Mouse (Mus musculus) MEL-GATA-1-ER (cell line): ENCODE measurements around the gene Krit1.
"Not testable (repeated sequence)": the region's sequence is repeated elsewhere in the genome, so short reads cannot be mapped to it uniquely, and the experiment has no call there.

ENCODE experiments used
- DNase-seq: peaks from one replicate; pipeline ENCODE4 v3.0.0-alpha.2; 2012; ENCODE audit warnings: low read depth; ENCODE audit errors: extremely low read depth

Gene Krit1

DNA sequence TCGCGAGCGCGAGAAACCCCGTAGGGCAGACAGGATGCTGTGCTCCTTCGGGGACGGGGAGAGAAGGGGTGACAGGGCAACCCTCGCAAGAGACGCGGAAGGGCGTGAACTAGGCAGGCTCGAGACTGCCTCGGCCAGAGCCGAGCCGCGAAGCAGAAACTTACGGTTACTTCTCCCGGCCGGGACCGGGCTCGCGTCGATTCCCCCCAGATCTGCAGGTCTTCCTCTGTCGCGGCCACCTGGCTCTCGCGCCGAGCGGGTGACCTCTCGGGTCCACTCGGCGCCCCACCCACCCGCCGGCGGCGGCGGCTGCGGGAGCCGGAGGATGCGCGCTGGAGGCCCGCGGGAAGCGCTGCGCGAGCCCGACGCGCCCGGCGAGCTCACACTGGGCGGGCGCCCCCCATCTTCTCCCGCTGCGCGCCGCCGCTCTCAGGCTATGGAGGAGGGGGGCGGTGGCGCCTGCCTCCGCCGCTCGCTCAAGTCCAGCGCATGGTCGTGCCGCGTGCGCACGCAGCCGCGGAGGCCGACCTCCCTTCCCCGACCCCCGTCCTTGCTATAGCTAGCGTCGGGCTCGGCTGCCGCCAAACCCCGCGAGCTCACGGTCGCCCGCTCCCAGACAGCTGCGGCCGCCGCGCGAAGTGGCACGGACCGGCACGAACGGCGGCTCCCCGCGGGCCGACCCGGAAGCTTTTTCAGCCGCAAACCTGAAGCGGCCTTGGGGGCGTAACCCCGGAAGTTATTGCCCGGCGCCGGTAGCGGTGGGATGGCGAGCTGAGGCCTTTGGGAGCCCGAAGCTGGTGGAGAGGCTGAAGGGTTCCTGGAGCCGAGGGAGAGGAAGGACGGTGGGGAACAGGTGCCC, at the start of gene Krit1, which contains the start of gene Ankib1:
Krit1 (plus strand) TSS at position 752 of the 859 bp plus-strand sequence.
Ankib1 (minus strand) TSS at position 493 of the 859 bp plus-strand sequence.
- DNase-seq = peak; percentile 66

DNA sequence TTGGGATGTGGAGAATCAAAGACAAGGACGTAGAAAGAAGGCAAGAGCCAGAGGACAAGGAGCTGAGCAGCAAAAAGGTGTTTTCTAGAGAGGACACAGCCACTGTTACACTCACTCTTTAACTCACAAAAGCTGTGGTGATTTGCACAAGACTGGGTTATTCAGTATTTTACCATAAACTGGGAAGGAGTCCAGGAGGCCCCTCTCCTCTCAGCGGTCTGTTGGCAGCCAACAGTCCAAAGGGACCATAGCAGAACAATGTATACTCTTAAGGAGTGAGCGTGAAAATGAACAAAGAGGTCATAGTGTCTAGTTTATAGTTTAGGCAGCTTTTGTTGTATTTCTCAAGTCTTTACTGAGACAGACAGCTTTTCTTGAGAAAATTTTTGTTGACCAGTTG, 31.5 kb upstream of the Krit1 start:
- no peak for DNase-seq

GRCm38 (mm10) chr5:3772017-3772416, 31.0 kb upstream of the Krit1 start:
- DNase-seq = no peak

DNA sequence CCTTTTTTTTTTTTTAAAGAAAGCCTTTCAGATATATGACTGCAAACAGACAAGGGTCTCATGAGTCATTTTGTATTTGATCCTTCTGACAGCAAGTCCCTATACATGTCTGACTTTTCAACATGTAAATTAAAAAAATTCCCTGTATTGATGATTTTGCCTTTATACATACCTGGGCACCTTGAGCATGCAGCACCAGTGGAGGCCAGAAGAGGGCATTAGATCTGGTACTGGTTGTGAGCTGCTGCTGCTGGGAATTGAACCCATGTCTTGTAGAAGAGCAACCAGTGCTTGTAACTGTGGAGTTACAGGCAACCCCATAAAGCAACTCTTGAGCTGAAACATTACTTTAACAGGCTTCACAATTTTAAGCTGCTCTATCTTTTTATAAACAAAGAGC, 20.3 kb upstream of the Krit1 start:
- DNase-seq = no peak

GRCm38 (mm10) chr5:3783947-3784681, 18.9 kb upstream of the Krit1 start:
- DNase-seq = no peak

GRCm38 (mm10) chr5:3784751-3785496, 18.1 kb upstream of the Krit1 start:
- DNase-seq = no peak

DNA sequence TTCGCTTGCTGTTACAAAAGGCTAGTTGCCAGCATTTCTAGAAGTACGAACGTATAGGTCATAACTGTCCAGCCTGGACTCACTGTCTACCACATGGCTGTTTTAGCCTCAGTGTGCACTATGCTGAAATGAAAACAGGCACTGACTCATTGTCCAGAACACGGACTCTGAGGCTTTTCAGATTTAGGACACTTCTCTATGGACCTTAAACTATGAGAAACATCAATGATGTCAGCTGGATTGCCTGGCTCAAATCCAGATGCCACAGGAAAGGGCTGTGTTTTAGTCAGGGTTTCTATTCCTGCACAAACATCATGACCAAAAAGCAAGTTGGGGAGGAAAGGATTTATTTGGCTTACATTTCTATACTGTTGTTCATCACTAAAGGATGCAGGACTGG, 15.4 kb upstream of the Krit1 start:
- no peak for DNase-seq

- peak; percentile 34 for DNase-seq
Observed at GRCm38 (mm10) chr5:3791048-3791447, 11.9 kb upstream of the Krit1 start.

- DNase-seq = not testable (repeated sequence)
Observed at GRCm38 (mm10) chr5:3797101-3797500, 5.9 kb upstream of the Krit1 start.

GRCm38 (mm10) chr5:3798656-3799055, 4.3 kb upstream of the Krit1 start:
- DNase-seq = not testable (repeated sequence)

DNA sequence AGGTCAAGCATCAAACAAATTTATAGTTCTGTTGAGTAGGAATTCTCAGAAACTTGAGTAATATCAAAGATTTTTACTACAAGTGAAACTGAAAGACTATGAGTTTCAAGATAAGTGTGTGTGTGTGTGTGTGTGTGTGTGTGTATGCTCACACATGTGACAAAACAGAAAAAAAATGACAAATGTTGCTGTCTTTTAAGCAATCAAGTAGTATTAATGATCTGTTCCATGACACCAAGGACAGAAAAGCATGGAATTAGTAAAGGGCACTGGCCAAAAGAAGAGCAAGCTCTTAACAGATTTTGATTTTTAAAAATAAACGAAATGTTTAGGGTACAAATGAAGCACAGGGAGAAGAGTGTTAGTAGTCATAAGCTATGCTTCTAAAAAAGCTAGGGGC, 2.9 kb upstream of the Krit1 start:
- no peak for DNase-seq

DNA sequence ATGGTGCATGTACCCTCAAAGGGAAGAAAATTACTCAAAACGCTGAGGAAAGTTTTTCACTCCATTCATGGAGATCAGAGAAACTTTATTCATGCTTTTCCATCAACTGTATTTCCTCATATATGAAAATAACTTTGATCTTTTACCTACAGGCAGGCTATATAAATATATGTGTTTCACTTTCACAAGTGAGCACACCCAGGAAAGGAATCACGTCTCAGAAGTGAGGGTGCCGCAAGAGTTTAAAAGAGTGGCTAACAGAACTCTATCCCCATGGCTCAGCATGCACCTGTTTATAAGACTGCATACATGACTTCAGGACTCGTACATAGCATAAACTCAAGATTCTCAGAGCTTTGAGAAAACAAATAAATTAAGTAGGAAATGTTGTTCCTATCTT, 2.1 kb upstream of the Krit1 start:
- no peak for DNase-seq

DNA sequence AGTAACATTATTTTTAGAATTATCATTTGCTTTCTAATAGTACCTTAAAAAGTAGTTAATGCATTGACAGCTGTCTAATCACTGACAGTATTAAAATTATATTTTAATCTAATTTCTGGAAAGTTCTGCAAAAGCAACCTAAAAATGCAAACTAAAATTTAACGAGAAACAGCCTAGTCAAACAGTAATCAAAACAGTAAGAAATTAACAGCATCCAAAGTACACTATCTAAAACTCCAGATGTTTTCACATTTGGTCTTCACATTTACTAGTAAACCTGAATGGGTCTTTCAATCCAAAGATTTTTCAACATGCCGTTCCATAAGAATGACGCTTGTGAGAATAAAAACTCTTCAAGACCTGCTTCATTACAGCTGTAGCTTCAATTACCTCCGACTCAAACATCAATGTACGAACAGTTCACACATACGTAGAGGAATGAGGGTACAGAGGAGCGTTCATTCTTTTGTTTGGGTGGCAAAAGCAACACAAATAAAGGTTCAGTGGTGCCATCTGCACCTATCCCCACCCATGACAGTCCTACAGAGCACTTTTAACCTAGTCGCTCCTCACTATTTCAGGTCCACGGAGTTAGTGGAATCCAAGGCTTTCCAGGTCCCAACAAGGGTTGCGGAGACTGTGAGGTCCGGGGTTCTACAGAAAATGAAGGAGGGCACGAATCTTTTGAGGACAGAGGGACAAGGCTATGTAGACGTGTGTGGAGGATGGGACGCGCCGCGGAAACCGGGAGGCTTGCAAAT, 1.1 kb upstream of the Krit1 start:
- no peak for DNase-seq

GRCm38 (mm10) chr5:3803292-3804165, 545 bp downstream of the Krit1 start:
- DNase-seq = peak; percentile 59

GRCm38 (mm10) chr5:3808472-3808871, 5.5 kb downstream of the Krit1 start:
- no peak for DNase-seq

- DNase-seq = peak; percentile 39
Observed at GRCm38 (mm10) chr5:3834107-3834506, 31.1 kb downstream of the Krit1 start.

DNA sequence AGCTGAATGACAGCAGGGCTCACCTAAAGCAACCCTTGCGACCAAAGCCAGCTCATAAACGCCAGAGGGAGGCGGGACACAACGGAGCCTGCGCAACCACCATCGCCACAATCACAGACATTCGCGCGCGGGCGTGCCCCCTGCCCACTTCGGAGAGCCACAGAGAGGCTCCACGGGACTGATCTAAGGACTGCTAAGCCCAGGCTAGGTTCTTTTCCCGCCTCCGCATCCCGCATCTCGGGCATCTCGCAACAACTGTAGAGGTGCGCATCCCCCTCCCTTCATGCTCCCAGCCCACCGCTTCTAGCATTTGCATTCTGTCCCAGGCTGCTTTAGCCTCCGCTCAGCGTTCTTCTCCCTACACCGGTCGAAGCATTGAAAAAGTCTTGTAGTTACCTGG, 42.0 kb downstream of the Krit1 start, which contains the start of gene Lrrd1:
Lrrd1 (plus strand) TSS at position 148 of the 400 bp plus-strand sequence.
- DNase-seq = no peak

- no peak for DNase-seq
Observed at GRCm38 (mm10) chr5:3870161-3870560, 67.2 kb downstream of the Krit1 start.

DNA sequence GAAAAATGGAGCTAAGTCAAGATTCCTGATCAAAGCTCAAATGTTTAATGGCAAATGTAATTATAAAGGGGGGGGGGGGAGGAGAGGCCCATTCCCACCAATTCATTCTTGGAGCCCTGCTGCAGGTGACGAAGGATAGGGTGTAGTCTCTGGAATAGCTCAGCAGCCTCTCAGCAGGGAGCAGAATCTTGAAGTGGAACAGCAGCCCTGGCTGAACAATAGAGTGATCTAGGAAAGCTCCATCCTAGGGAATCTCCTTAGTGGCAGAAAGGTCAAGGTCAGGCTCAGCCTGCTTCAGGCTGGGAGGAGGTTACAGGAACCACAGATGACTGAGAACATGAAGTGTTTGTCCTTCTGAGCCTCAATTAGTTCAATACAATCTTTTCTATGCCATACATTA, 69.4 kb downstream of the Krit1 start:
- no peak for DNase-seq

DNA sequence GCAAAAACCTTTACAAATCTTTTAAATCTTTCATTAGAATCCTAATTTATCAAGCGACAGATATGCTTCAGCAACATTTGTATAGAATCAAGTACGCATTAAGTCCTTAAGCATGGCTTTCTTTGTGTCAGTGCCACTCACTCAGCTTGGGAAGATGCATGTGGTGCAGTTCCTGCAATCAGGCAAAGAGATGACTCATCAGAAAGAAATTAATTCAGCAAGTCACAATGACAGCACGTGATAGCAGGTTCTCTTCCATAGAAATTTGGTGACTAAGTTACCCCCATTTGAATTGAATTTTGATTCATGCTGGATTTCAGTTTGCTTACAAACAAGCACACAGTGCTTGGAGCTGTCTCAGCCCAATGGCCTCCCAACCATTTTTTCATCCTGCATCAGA, 70.5 kb downstream of the Krit1 start:
- DNase-seq = no peak
